19 mouse cellular contexts compared by ENCODE assay signal in genomic region chr10:107966996-107967395, GRCm38 (mm10). TPM values are rescaled to one million over a fixed set of nuclear protein-coding genes. Genes with fewer than 3 reads are reported as not detected.
DNase-seq lines count a peak whose midpoint lies in the region; ATAC-seq and TF ChIP-seq lines count a peak whose summit lies in the region.
"Had no signal": no experiment of that assay in that cellular context is flagged by ENCODE, and none has a peak within 500 bp of the region (broad histone marks: within the 10 kb centered on the region; RNA-seq: fewer than 3 reads in every experiment).

No protein-coding gene starts in this region.

- H3K27ac ChIP-seq in stomach, postnatal 0 days (replicated peaks), result no peak overlapping the region
- no peak overlapping the region for H3K27ac ChIP-seq in hindbrain, embryonic 14.5 days
- H3K27ac ChIP-seq in heart, embryonic 11.5 days (ENCODE audit: low read depth, low read length), result no peak overlapping the region
- H3K27ac ChIP-seq: embryonic facial prominence, embryonic 15.5 days; heart, embryonic 15.5 days; hindbrain, embryonic 15.5 days; limb, embryonic 13.5 days; midbrain, embryonic 15.5 days; neural tube, embryonic 13.5 days had no signal

- no peaks in the 10 kb centered on the region for H3K36me3 ChIP-seq in megakaryocyte, embryonic 14.5 days (replicated peaks; ENCODE audit: low read length)
- no peaks in the 10 kb centered on the region for H3K36me3 ChIP-seq in stomach, postnatal 0 days (ENCODE audit: control insufficient read depth, insufficient read depth, low read length)
- no peaks in the 10 kb centered on the region for H3K36me3 ChIP-seq in hindbrain, embryonic 14.5 days (replicated peaks; ENCODE audit: control insufficient read depth, insufficient read depth)
- H3K36me3 ChIP-seq in heart, embryonic 11.5 days (ENCODE audit: control insufficient read depth, insufficient read depth, low read length), result no peaks in the 10 kb centered on the region
- H3K36me3 ChIP-seq: embryonic facial prominence, embryonic 15.5 days; heart, embryonic 15.5 days; hindbrain, embryonic 15.5 days; limb, embryonic 13.5 days; midbrain, embryonic 15.5 days; neural tube, embryonic 13.5 days had no signal

- no peaks in the 10 kb centered on the region for H3K9me3 ChIP-seq in megakaryocyte, embryonic 14.5 days
- H3K9me3 ChIP-seq in stomach, postnatal 0 days (ENCODE audit: control insufficient read depth, low read length), result no peaks in the 10 kb centered on the region
- H3K9me3 ChIP-seq in hindbrain, embryonic 14.5 days (ENCODE audit: control insufficient read depth, low read length), result no peaks in the 10 kb centered on the region
- H3K9me3 ChIP-seq in heart, embryonic 11.5 days (replicated peaks; ENCODE audit: control insufficient read depth, low read length), result no peaks in the 10 kb centered on the region
- H3K9me3 ChIP-seq: embryonic facial prominence, embryonic 15.5 days; heart, embryonic 15.5 days; hindbrain, embryonic 15.5 days; limb, embryonic 13.5 days; midbrain, embryonic 15.5 days; neural tube, embryonic 13.5 days had no signal

- H3K27me3 ChIP-seq in megakaryocyte, embryonic 14.5 days (replicated peaks), result no peaks in the 10 kb centered on the region
- H3K27me3 ChIP-seq in stomach, postnatal 0 days (ENCODE audit: control insufficient read depth, insufficient read depth, low read length), result no peaks in the 10 kb centered on the region
- H3K27me3 ChIP-seq in hindbrain, embryonic 14.5 days (ENCODE audit: control insufficient read depth, insufficient read depth, low read length), result no peaks in the 10 kb centered on the region
- H3K27me3 ChIP-seq in heart, embryonic 11.5 days (ENCODE audit: control insufficient read depth, insufficient read depth, low read length), result no peaks in the 10 kb centered on the region
- H3K27me3 ChIP-seq: embryonic facial prominence, embryonic 15.5 days; heart, embryonic 15.5 days; hindbrain, embryonic 15.5 days; limb, embryonic 13.5 days; midbrain, embryonic 15.5 days; neural tube, embryonic 13.5 days had no signal

- 76% methylated on average over 11 of the region's 11 CpGs for WGBS in stomach, postnatal 0 days
- WGBS in hindbrain, embryonic 14.5 days, result 94% methylated on average over 11 of the region's 11 CpGs
- 86% methylated on average over 11 of the region's 11 CpGs for WGBS in heart, embryonic 11.5 days (ENCODE audit: insufficient replicate concordance)

- H3K4me3 ChIP-seq in megakaryocyte, embryonic 14.5 days (replicated peaks), result peak overlapping the region; percentile 71
- H3K4me3 ChIP-seq in stomach, postnatal 0 days (ENCODE audit: low read depth, low read length), result no peak overlapping the region
- H3K4me3 ChIP-seq in hindbrain, embryonic 14.5 days (replicated peaks; ENCODE audit: low read length), result no peak overlapping the region
- H3K4me3 ChIP-seq in heart, embryonic 11.5 days (ENCODE audit: low read depth, low read length), result no peak overlapping the region
- H3K4me3 ChIP-seq: embryonic facial prominence, embryonic 15.5 days; heart, embryonic 15.5 days; hindbrain, embryonic 15.5 days; limb, embryonic 13.5 days; midbrain, embryonic 15.5 days; neural tube, embryonic 13.5 days had no signal

- no peak for ATAC-seq in megakaryocyte, adult 5-6 weeks (ENCODE audit: poor library complexity, severe bottlenecking)
- peak; percentile 12; the same call in 1 of the 2 replicates for ATAC-seq in granulocyte monocyte progenitor cell, adult 5-6 weeks (replicated peaks; ENCODE audit: poor library complexity, severe bottlenecking)
- ATAC-seq in stomach, postnatal 0 days (ENCODE audit: low FRiP score, low TSS enrichment), result peak; percentile 66; the same call in 1 of the 2 replicates
- no peak for ATAC-seq in hindbrain, embryonic 14.5 days (ENCODE audit: low FRiP score)
- no peak for ATAC-seq in heart, embryonic 11.5 days (replicated peaks; ENCODE audit: insufficient number of reproducible peaks, low FRiP score, low TSS enrichment)
- ATAC-seq: forebrain, embryonic 14.5 days; midbrain, embryonic 15.5 days had no signal

- TF ChIP-seq CTCF in stomach, postnatal 0 days (IDR thresholded peaks at IDR 0.05; ENCODE audit: low read depth), result no peak

- no peak overlapping the region for H3K4me2 ChIP-seq in stomach, postnatal 0 days (replicated peaks; ENCODE audit: low read depth)
- no peak overlapping the region for H3K4me2 ChIP-seq in hindbrain, embryonic 14.5 days (replicated peaks)
- no peak overlapping the region for H3K4me2 ChIP-seq in heart, embryonic 11.5 days
- H3K4me2 ChIP-seq: embryonic facial prominence, embryonic 15.5 days; heart, embryonic 15.5 days; hindbrain, embryonic 15.5 days; limb, embryonic 13.5 days; midbrain, embryonic 15.5 days; neural tube, embryonic 13.5 days had no signal

- TF ChIP-seq EP300 in stomach, postnatal 0 days (optimal IDR thresholded peaks at IDR 0.05), result no peak

- peaks cover 23% of the 10 kb centered on the region for H3K4me1 ChIP-seq in megakaryocyte, embryonic 14.5 days
- no peaks in the 10 kb centered on the region for H3K4me1 ChIP-seq in stomach, postnatal 0 days (replicated peaks; ENCODE audit: control insufficient read depth, insufficient read depth)
- no peaks in the 10 kb centered on the region for H3K4me1 ChIP-seq in hindbrain, embryonic 14.5 days (replicated peaks; ENCODE audit: control insufficient read depth, insufficient read depth, low read length)
- H3K4me1 ChIP-seq in heart, embryonic 11.5 days (ENCODE audit: control insufficient read depth, insufficient read depth, low read length), result no peaks in the 10 kb centered on the region
- H3K4me1 ChIP-seq: embryonic facial prominence, embryonic 15.5 days; heart, embryonic 15.5 days; hindbrain, embryonic 15.5 days; limb, embryonic 13.5 days; midbrain, embryonic 15.5 days; neural tube, embryonic 13.5 days had no signal

- no peak overlapping the region for H3K9ac ChIP-seq in stomach, postnatal 0 days (ENCODE audit: low read length)
- H3K9ac ChIP-seq in hindbrain, embryonic 14.5 days, result no peak overlapping the region
- no peak overlapping the region for H3K9ac ChIP-seq in heart, embryonic 11.5 days (ENCODE audit: low read depth, low read length)
- H3K9ac ChIP-seq: embryonic facial prominence, embryonic 15.5 days; heart, embryonic 15.5 days; hindbrain, embryonic 15.5 days; limb, embryonic 13.5 days; midbrain, embryonic 15.5 days; neural tube, embryonic 13.5 days had no signal

- peak; percentile 23 for DNase-seq in Muller cell, postnatal 12 days (ENCODE audit: inconsistent ontology term)
- DNase-seq in stomach, postnatal 0 days (ENCODE audit: low spot score), result no peak
- no peak for DNase-seq in hindbrain, embryonic 14.5 days (ENCODE audit: low spot score)
- DNase-seq: cerebellum, adult 2 months; kidney, adult 18-20 months; lung, postnatal 4 days; retina, postnatal 1 day; thymus, postnatal 14 days had no signal

RNA-seq across cellular contexts. Expression of gene Otogl, which starts 55.1 kb away (rescaled TPM):
- polyA plus RNA-seq in megakaryocyte, embryonic 14.5 days (2012; ENCODE audit: insufficient read depth, low replicate concordance), result not detected in 2 replicates
- not detected in 2 replicates for total RNA-seq in megakaryocyte, adult 5-6 weeks (2015)
- 0.04 and 0.08 TPM in 2 replicates for total RNA-seq in megakaryocyte, adult 5-6 weeks (2017)
- 3.1 and 4.0 TPM in 2 replicates for total RNA-seq in granulocyte monocyte progenitor cell, adult 5-6 weeks (2014; fragmentation: Nextera tagmentation)
- 2.4 and 2.8 TPM in 2 replicates for total RNA-seq in granulocyte monocyte progenitor cell, adult 5-6 weeks (2017)
- polyA plus RNA-seq in stomach, postnatal 0 days (2015; fragmentation: Nextera tagmentation; extraction: Ambion mirVana), result 0.01 and 0.02 TPM in 2 replicates
- 0.05 TPM in 2 replicates for polyA plus RNA-seq in hindbrain, embryonic 14.5 days (2014; fragmentation: Nextera tagmentation; extraction: Ambion mirVana)
- 0.13 and 0.27 TPM in 2 replicates for polyA plus RNA-seq in heart, embryonic 11.5 days (2014; fragmentation: Nextera tagmentation; extraction: Ambion mirVana)
- polyA plus RNA-seq: midbrain, embryonic 15.5 days; neural tube, embryonic 13.5 days had no signal

Comparison
In these comparisons a context has a peak if more than half of its experiments do, and no peak if none do; other contexts are left out.
1. ATAC-seq: peak in granulocyte monocyte progenitor cell, adult 5-6 weeks (single experiment) and stomach, postnatal 0 days (single experiment); none in megakaryocyte, adult 5-6 weeks (single experiment), hindbrain, embryonic 14.5 days (single experiment) and heart, embryonic 11.5 days (single experiment).